ENCODE assay signal across 9 mouse cellular contexts in genomic region chr9:14841878-14842761, GRCm38 (mm10). TPM values are rescaled to one million over a fixed set of nuclear protein-coding genes. Genes with fewer than 3 reads are reported as not detected.
DNase-seq lines count a peak whose midpoint lies in the region; ATAC-seq and TF ChIP-seq lines count a peak whose summit lies in the region.
"Had no signal": no experiment of that assay in that cellular context is flagged by ENCODE, and none has a peak within 500 bp of the region (broad histone marks: within the 10 kb centered on the region; RNA-seq: fewer than 3 reads in every experiment).

No protein-coding gene starts in this region.

- no peaks in the 10 kb centered on the region for H3K36me3 ChIP-seq in intestine, embryonic 15.5 days

- ATAC-seq in intestine, embryonic 15.5 days: no peak

- no peak for TF ChIP-seq POLR2A in lung, adult 2 months (IDR thresholded peaks at IDR 0.05; ENCODE audit: borderline replicate concordance, extremely low read depth, low read depth, low read length)

- no peak overlapping the region for H3K4me3 ChIP-seq in lung, adult 2 months (replicated peaks; ENCODE audit: extremely low read depth, low read depth, low read length)
- no peak overlapping the region for H3K4me3 ChIP-seq in intestine, embryonic 15.5 days (replicated peaks)

- WGBS in lung, adult 2 months: 68% methylated on average over 10 of the region's 10 CpGs
- WGBS in intestine, embryonic 15.5 days: 81% methylated on average over 10 of the region's 10 CpGs

- no peak overlapping the region for H3K9ac ChIP-seq in intestine, embryonic 15.5 days

- no peak overlapping the region for H3K27ac ChIP-seq in intestine, embryonic 15.5 days

- no peaks in the 10 kb centered on the region for H3K27me3 ChIP-seq in intestine, embryonic 15.5 days (replicated peaks)

- no peaks in the 10 kb centered on the region for H3K4me1 ChIP-seq in lung, adult 2 months (ENCODE audit: control insufficient read depth, insufficient read depth, low read length)
- H3K4me1 ChIP-seq in intestine, embryonic 15.5 days (replicated peaks): 0 out of 2 replicates have a peak, but pooled peaks cover 3% of the 10 kb centered on the region

- no peaks in the 10 kb centered on the region for H3K9me3 ChIP-seq in intestine, embryonic 15.5 days

- DNase-seq in cerebellum, postnatal 10 days: peak; percentile 29 to 46
- no peak for DNase-seq in cerebellum, postnatal 36 days
- peak; percentile 21 to 26 for DNase-seq in lung, adult 18-20 months
- DNase-seq in lung, adult 2 months: no peak
- peak; percentile 52 for DNase-seq in kidney, postnatal 10 days
- peak; percentile 24 for DNase-seq in skeletal muscle tissue, adult 2 months (ENCODE audit: low read depth, low spot score)
- no peak for DNase-seq in testis, postnatal 14 days (ENCODE audit: low spot score)
- DNase-seq: right cerebral cortex, postnatal 14 days had no signal

- no peak overlapping the region for H3K4me2 ChIP-seq in intestine, embryonic 15.5 days (replicated peaks)

- TF ChIP-seq CTCF in lung, adult 2 months (IDR thresholded peaks at IDR 0.05; ENCODE audit: insufficient read depth, low read length): no peak

RNA-seq across cellular contexts. Expression of gene Gpr83, which starts 17.9 kb away (rescaled TPM):
- polyA plus RNA-seq in lung, adult 2 months (2012; rRNA removed): 0.27 and 0.32 TPM in 2 replicates
- 0.25 and 0.40 TPM in 2 replicates for polyA plus RNA-seq in intestine, embryonic 15.5 days (2015; fragmentation: Nextera tagmentation; extraction: Ambion mirVana)

RNA-seq across cellular contexts. Expression of gene Ankrd49, which starts 57.5 kb away (rescaled TPM):
- 3.3 and 5.0 TPM in 2 replicates for polyA plus RNA-seq in lung, adult 2 months (2012; rRNA removed)
- 40.9 and 47.8 TPM in 2 replicates for polyA plus RNA-seq in intestine, embryonic 15.5 days (2015; fragmentation: Nextera tagmentation; extraction: Ambion mirVana)

RNA-seq across cellular contexts. Expression of gene Mre11a, which starts 57.7 kb away (rescaled TPM):
- polyA plus RNA-seq in lung, adult 2 months (2012; rRNA removed): 2.1 and 3.8 TPM in 2 replicates
- 19.5 and 25.0 TPM in 2 replicates for polyA plus RNA-seq in intestine, embryonic 15.5 days (2015; fragmentation: Nextera tagmentation; extraction: Ambion mirVana)

Comparison
In these comparisons a context has a peak if more than half of its experiments do, and no peak if none do; other contexts are left out.
1. DNase-seq: peak in cerebellum, postnatal 10 days (2 of 2), lung, adult 18-20 months (2 of 2), kidney, postnatal 10 days (single experiment) and skeletal muscle tissue, adult 2 months (single experiment); none in cerebellum, postnatal 36 days (0 of 2), lung, adult 2 months (single experiment) and testis, postnatal 14 days (single experiment).